Comparison of ENCODE assay signal across 24 mouse cellular contexts in genomic region chr13:30337646-30338045, GRCm38 (mm10). TPM values are rescaled to one million over a fixed set of nuclear protein-coding genes. Genes with fewer than 3 reads are reported as not detected.
DNase-seq lines count a peak whose midpoint lies in the region; ATAC-seq and TF ChIP-seq lines count a peak whose summit lies in the region.
"Had no signal": no experiment of that assay in that cellular context is flagged by ENCODE, and none has a peak within 500 bp of the region (broad histone marks: within the 10 kb centered on the region; RNA-seq: fewer than 3 reads in every experiment).

No protein-coding gene starts in this region.

- H3K4me3 ChIP-seq in heart, embryonic 13.5 days = no peak overlapping the region; the same call in 1 of the 2 replicates
- H3K4me3 ChIP-seq in kidney, embryonic 15.5 days (replicated peaks) = no peak overlapping the region
- H3K4me3 ChIP-seq in liver, embryonic 14.5 days (ENCODE audit: insufficient read depth in 1 of 2, low read depth in 2 of 2, low read length in 2 of 2) = no peak overlapping the region
- peak overlapping the region; percentile 48 for H3K4me3 ChIP-seq in liver, embryonic 16.5 days (ENCODE audit: low read depth, low read length)
- H3K4me3 ChIP-seq: layer of hippocampus, adult 2 months; myocyte had no signal

- 66% methylated on average over 7 of the region's 7 CpGs for WGBS in heart, embryonic 13.5 days
- 82% methylated on average over 7 of the region's 7 CpGs for WGBS in kidney, embryonic 15.5 days
- WGBS in liver, embryonic 14.5 days (ENCODE audit: insufficient replicate concordance) = 39% methylated on average over 7 of the region's 7 CpGs
- WGBS in liver, embryonic 16.5 days (ENCODE audit: insufficient replicate concordance) = 37% methylated on average over 7 of the region's 7 CpGs

- no peaks in the 10 kb centered on the region for H3K27me3 ChIP-seq in heart, embryonic 13.5 days (replicated peaks)
- peaks cover 9% of the 10 kb centered on the region for H3K27me3 ChIP-seq in kidney, embryonic 15.5 days
- no peaks in the 10 kb centered on the region for H3K27me3 ChIP-seq in liver, embryonic 14.5 days (ENCODE audit: control insufficient read depth, insufficient read depth, low read length)
- no peaks in the 10 kb centered on the region for H3K27me3 ChIP-seq in liver, embryonic 16.5 days (ENCODE audit: control insufficient read depth, insufficient read depth, low read depth, low read length)
- H3K27me3 ChIP-seq: CH12.LX; embryonic facial prominence, embryonic 12.5 days; intestine, embryonic 15.5 days had no signal

- no peak for TF ChIP-seq CTCF in liver, embryonic 14.5 days (IDR thresholded peaks at IDR 0.05; ENCODE audit: low read depth)

- H3K36me3 ChIP-seq in heart, embryonic 13.5 days = no peaks in the 10 kb centered on the region
- no peaks in the 10 kb centered on the region for H3K36me3 ChIP-seq in kidney, embryonic 15.5 days
- H3K36me3 ChIP-seq in liver, embryonic 14.5 days (replicated peaks; ENCODE audit: control insufficient read depth, insufficient read depth, low read depth) = no peaks in the 10 kb centered on the region
- no peaks in the 10 kb centered on the region for H3K36me3 ChIP-seq in liver, embryonic 16.5 days (ENCODE audit: control insufficient read depth, insufficient read depth)
- H3K36me3 ChIP-seq: embryonic facial prominence, embryonic 12.5 days; G1E; hindbrain, embryonic 10.5 days; intestine, embryonic 15.5 days; midbrain, embryonic 10.5 days had no signal

- H3K9ac ChIP-seq in heart, embryonic 13.5 days = peak overlapping the region; percentile 84; the same call in 1 of the 2 replicates
- no peak overlapping the region for H3K9ac ChIP-seq in kidney, embryonic 15.5 days
- no peak overlapping the region for H3K9ac ChIP-seq in liver, embryonic 14.5 days (replicated peaks)
- H3K9ac ChIP-seq in liver, embryonic 16.5 days (ENCODE audit: low read depth, low read length) = no peak overlapping the region
- H3K9ac ChIP-seq: embryonic facial prominence, embryonic 12.5 days; intestine, embryonic 15.5 days had no signal

- no peak overlapping the region for H3K27ac ChIP-seq in heart, embryonic 13.5 days (replicated peaks)
- H3K27ac ChIP-seq in kidney, embryonic 15.5 days = no peak overlapping the region
- H3K27ac ChIP-seq in liver, embryonic 14.5 days = no peak overlapping the region
- no peak overlapping the region for H3K27ac ChIP-seq in liver, embryonic 16.5 days (ENCODE audit: low read length)
- H3K27ac ChIP-seq: embryonic facial prominence, embryonic 12.5 days; hindbrain, embryonic 10.5 days; intestine, embryonic 15.5 days; layer of hippocampus, adult 2 months; midbrain, embryonic 10.5 days had no signal

- H3K4me2 ChIP-seq in heart, embryonic 13.5 days = peak overlapping the region; percentile 84
- H3K4me2 ChIP-seq in kidney, embryonic 15.5 days = peak overlapping the region; percentile 96; the same call in 1 of the 2 replicates
- H3K4me2 ChIP-seq in liver, embryonic 14.5 days (ENCODE audit: low read depth) = peak overlapping the region; percentile 37
- peak overlapping the region; percentile 8 for H3K4me2 ChIP-seq in liver, embryonic 16.5 days (ENCODE audit: low read depth, low read length)

- no peak for ATAC-seq in heart, embryonic 13.5 days (ENCODE audit: extremely low read depth, insufficient number of reproducible peaks, low FRiP score, low TSS enrichment)
- no peak for ATAC-seq in kidney, embryonic 15.5 days (replicated peaks; ENCODE audit: low FRiP score)
- ATAC-seq in liver, embryonic 14.5 days (ENCODE audit: insufficient read depth) = no peak
- no peak for ATAC-seq in liver, embryonic 16.5 days (ENCODE audit: low read depth)
- ATAC-seq: forebrain, embryonic 14.5 days; hindbrain, embryonic 16.5 days; intestine, embryonic 15.5 days had no signal

- H3K4me1 ChIP-seq in heart, embryonic 13.5 days = peaks cover 7% of the 10 kb centered on the region; the same call in 1 of the 2 replicates
- H3K4me1 ChIP-seq in kidney, embryonic 15.5 days = peaks cover 10% of the 10 kb centered on the region
- no peaks in the 10 kb centered on the region for H3K4me1 ChIP-seq in liver, embryonic 14.5 days (replicated peaks; ENCODE audit: control insufficient read depth in 2 of 2, insufficient read depth in 2 of 2, low read length in 1 of 2)
- no peaks in the 10 kb centered on the region; the same call in 1 of the 2 replicates for H3K4me1 ChIP-seq in liver, embryonic 16.5 days (ENCODE audit: control insufficient read depth, low read depth, low read length)

- no peak for DNase-seq in heart, postnatal 14 days
- DNase-seq in kidney, postnatal 36 days = no peak
- no peak for DNase-seq in liver, embryonic 14.5 days (ENCODE audit: low read depth in 3 of 3, low spot score in 3 of 3)
- no peak for DNase-seq in liver
- DNase-seq in adrenal gland, adult 2 months = no peak
- DNase-seq: adrenal gland, adult 8-10 months; B cell, adult 2 months; cerebellum, adult 18-20 months; layer of hippocampus, postnatal 36 days; lung, postnatal 10 days had no signal

- intact Hi-C loops in heart, postnatal 14 days (cut with DNase I) = loop anchor here (10.0 kb wide), 1 partner anchor 187 kb away; no protein-coding TSS in a partner anchor

- H3K9me3 ChIP-seq in heart, embryonic 13.5 days = no peaks in the 10 kb centered on the region
- no peaks in the 10 kb centered on the region for H3K9me3 ChIP-seq in kidney, embryonic 15.5 days (replicated peaks)
- H3K9me3 ChIP-seq in liver, embryonic 14.5 days (ENCODE audit: control insufficient read depth, low read length) = no peaks in the 10 kb centered on the region
- H3K9me3 ChIP-seq in liver, embryonic 16.5 days (replicated peaks; ENCODE audit: control insufficient read depth, low read length) = no peaks in the 10 kb centered on the region
- H3K9me3 ChIP-seq: embryonic facial prominence, embryonic 12.5 days; G1E; hindbrain, embryonic 10.5 days; intestine, embryonic 15.5 days; midbrain, embryonic 10.5 days had no signal

- no peak for TF ChIP-seq EP300 in liver, embryonic 14.5 days (IDR thresholded peaks at IDR 0.05; ENCODE audit: low read depth)

RNA-seq across cellular contexts. Expression of gene Agtr1a, which starts 1.4 kb away (rescaled TPM):
- 9.2 TPM in 2 replicates for polyA plus RNA-seq in heart, embryonic 13.5 days (2015; fragmentation: Nextera tagmentation; extraction: Ambion mirVana)
- total RNA-seq in heart, postnatal 14 days (2021) = 10 to 100 TPM; 39.3 to 42.2 TPM
- polyA plus RNA-seq in kidney, embryonic 15.5 days (2015; fragmentation: Nextera tagmentation; extraction: Ambion mirVana) = 11.3 and 13.7 TPM in 2 replicates
- polyA plus RNA-seq in liver, embryonic 14.5 days (2012; rRNA removed) = 8.7 TPM in 2 replicates
- 10.3 and 10.8 TPM in 2 replicates for polyA plus RNA-seq in liver, embryonic 14.5 days (2014; fragmentation: Nextera tagmentation; extraction: Ambion mirVana)
- polyA plus RNA-seq in liver, embryonic 16.5 days (2015; fragmentation: Nextera tagmentation; extraction: Ambion mirVana) = 13.6 and 19.5 TPM in 2 replicates
- 100 to 1,000 TPM; 260 to 306 TPM for total RNA-seq in adrenal gland, adult 2 months (2021)
- polyA plus RNA-seq in adrenal gland, adult 2 months (2012; rRNA removed) = 93.2 and 120 TPM in 2 replicates
- total RNA-seq: CH12.LX; granulocyte monocyte progenitor cell, adult 5-6 weeks had no signal
- polyA plus RNA-seq: G1E, myocyte had no signal

Comparison
In these comparisons a context has a peak if more than half of its experiments do, and no peak if none do; other contexts are left out.
1. H3K4me2 ChIP-seq: peak in every context shown above with its lines; median percentile 96 in kidney, embryonic 15.5 days; 84 in heart, embryonic 13.5 days; 37 in liver, embryonic 14.5 days; 8 in liver, embryonic 16.5 days.